Mouse (Mus musculus) macrophage (primary cell): ENCODE measurements around the gene Paqr8. TPM values are rescaled to one million over a fixed set of nuclear protein-coding genes. Genes with fewer than 3 reads are reported as not detected.

Experiments
- H3K27ac ChIP-seq: fragments of 350-480 bp; formaldehyde crosslinking; 2 replicates; pipeline ENCODE4 v1.9.0; 2021
- H3K36me3 ChIP-seq: fragments of 350-480 bp; formaldehyde crosslinking; 2 replicates; pipeline ENCODE4 v1.9.0; 2021; ENCODE audit errors: inconsistent target
- H3K4me3 ChIP-seq: fragments of 350-480 bp; formaldehyde crosslinking; 2 replicates; pipeline ENCODE4 v1.9.0; 2021; ENCODE audit errors: inconsistent target
- H3K79me2 ChIP-seq: fragments of 350-480 bp; formaldehyde crosslinking; 2 replicates; pipeline ENCODE4 v1.9.0; 2021; ENCODE audit errors: inconsistent target
- WGBS: methylation state at CpG from one replicate; pipeline ENCODE4 v1.1.7; 2026; ENCODE audit warnings: inconsistent platforms; ENCODE audit not compliant: missing documents; 5-methylcytosine and 5-hydroxymethylcytosine counted together
- polyA plus RNA-seq: library from polyadenylated mRNA; stranded (reverse); fragments of 250-400 nt; gene quantifications from 3 replicates; pipeline ENCODE4 v1.2.4, GENCODE M21; 2018; ENCODE audit warnings: inconsistent platforms
- total RNA-seq, 78 experiments: library from RNA; depleted of rRNA; stranded (reverse); fragments of 250-400 nt; gene quantifications; 1 replicate in 9 of 78; 2 replicates in 24 of 78; 3 replicates in 43 of 78; 4 replicates in 2 of 78; pipeline ENCODE4 v1.2.4; 2018; ENCODE audit warnings: inconsistent platforms in 56 of 78

Paqr8 gene
- total RNA-seq (2018; cell fraction: chromatin; rRNA removed), result under 1 TPM in 16 of 26 experiments, not detected in 10; 0.12 to 0.56 (median 0.24) TPM
- total RNA-seq (2018; cell fraction: cytosol; rRNA removed), result under 1 TPM; 0.07 to 0.35 (median 0.17) TPM
- total RNA-seq (2018; cell fraction: nucleus; rRNA removed), result under 1 TPM in 22 of 26 experiments, not detected in 4; 0.10 to 0.40 (median 0.19) TPM
- polyA plus RNA-seq, result 0.11 to 0.14 TPM (median 0.14 TPM) in 3 replicates

GRCm38 (mm10) chr1:20890404-20890921 is at the start of gene Paqr8:
TSS of gene Paqr8 (plus strand) at chr1:20890606.
- Histone ChIP-seq H3K27ac (no peak within 1 kb of the TSS), H3K4me3 (peak within 1 kb of the TSS; percentile 51), H3K79me2 (no peaks in the 10 kb centered on the region), H3K36me3 (no peaks in the 10 kb centered on the region)
- WGBS, result under 1% methylated on average over 37 of the region's 37 CpGs

- 89% methylated on average over 7 of the region's 7 CpGs for whole genome bisulfite sequencing
- Histone ChIP-seq H3K79me2 (no peaks in the 10 kb centered on the region), H3K36me3 (no peaks in the 10 kb centered on the region), H3K27ac (no peak overlapping the region), H3K4me3 (no peak overlapping the region)
Measured at GRCm38 (mm10) chr1:20856924-20857902, 33.2 kb upstream of the Paqr8 start.

GRCm38 (mm10) chr1:20860775-20861174 is 29.6 kb upstream of the Paqr8 start:
- no peaks in the 10 kb centered on the region for H3K36me3 ChIP-seq

GRCm38 (mm10) chr1:20861865-20862264 is 28.5 kb upstream of the Paqr8 start:
- H3K36me3 ChIP-seq, result no peaks in the 10 kb centered on the region
- H3K27ac ChIP-seq, result no peak overlapping the region
- 98% methylated on average over 3 of the region's 3 CpGs for WGBS
- no peak overlapping the region for H3K4me3 ChIP-seq
- no peaks in the 10 kb centered on the region for H3K79me2 ChIP-seq

More at GRCm38 (mm10) chr1:20860775-20861174, 29.6 kb upstream of the Paqr8 start:
- Histone ChIP-seq H3K4me3 (no peak overlapping the region), H3K27ac (no peak overlapping the region), H3K79me2 (no peaks in the 10 kb centered on the region)
- 80% methylated on average over 3 of the region's 3 CpGs for WGBS

GRCm38 (mm10) chr1:20863452-20864172 is 26.8 kb upstream of the Paqr8 start:
- no peaks in the 10 kb centered on the region for H3K79me2 ChIP-seq
- H3K36me3 ChIP-seq, result no peaks in the 10 kb centered on the region
- H3K4me3 ChIP-seq, result no peak overlapping the region
- WGBS, result 85% methylated on average over 5 of the region's 5 CpGs
- no peak overlapping the region for H3K27ac ChIP-seq

- H3K4me3 ChIP-seq, result no peak overlapping the region
- H3K27ac ChIP-seq, result no peak overlapping the region
- 89% methylated on average over 8 of the region's 8 CpGs for WGBS
- no peaks in the 10 kb centered on the region for H3K79me2 ChIP-seq
- H3K36me3 ChIP-seq, result no peaks in the 10 kb centered on the region
Measured at GRCm38 (mm10) chr1:20867241-20867902, 23.0 kb upstream of the Paqr8 start.

GRCm38 (mm10) chr1:20868036-20868435 is 22.4 kb upstream of the Paqr8 start:
- no peaks in the 10 kb centered on the region for H3K79me2 ChIP-seq
- H3K27ac ChIP-seq, result no peak overlapping the region
- no peaks in the 10 kb centered on the region for H3K36me3 ChIP-seq
- 85% methylated on average over 9 of the region's 9 CpGs for WGBS
- no peak overlapping the region for H3K4me3 ChIP-seq

- Histone ChIP-seq H3K4me3 (no peak overlapping the region), H3K36me3 (no peaks in the 10 kb centered on the region), H3K79me2 (no peaks in the 10 kb centered on the region), H3K27ac (no peak overlapping the region)
- 82% methylated on average over 2 of the region's 2 CpGs for WGBS
Measured at GRCm38 (mm10) chr1:20870887-20871286, 19.5 kb upstream of the Paqr8 start.

GRCm38 (mm10) chr1:20872496-20872895 is 17.9 kb upstream of the Paqr8 start:
- H3K27ac ChIP-seq, result no peak overlapping the region
- no peak overlapping the region for H3K4me3 ChIP-seq
- WGBS, result 88% methylated on average over 5 of the region's 5 CpGs
- H3K79me2 ChIP-seq, result no peaks in the 10 kb centered on the region
- no peaks in the 10 kb centered on the region for H3K36me3 ChIP-seq

GRCm38 (mm10) chr1:20874061-20874460 is 16.3 kb upstream of the Paqr8 start:
- 96% methylated on average over 6 of the region's 6 CpGs for WGBS
- no peaks in the 10 kb centered on the region for H3K79me2 ChIP-seq
- H3K4me3 ChIP-seq, result no peak overlapping the region

GRCm38 (mm10) chr1:20877355-20877754 is 13.1 kb upstream of the Paqr8 start:
- Histone ChIP-seq H3K79me2 (no peaks in the 10 kb centered on the region), H3K4me3 (no peak overlapping the region), H3K36me3 (no peaks in the 10 kb centered on the region), H3K27ac (no peak overlapping the region)

More at GRCm38 (mm10) chr1:20874061-20874460, 16.3 kb upstream of the Paqr8 start:
- H3K27ac ChIP-seq, result no peak overlapping the region
- H3K36me3 ChIP-seq, result no peaks in the 10 kb centered on the region

GRCm38 (mm10) chr1:20879361-20879760 is 11.0 kb upstream of the Paqr8 start:
- WGBS, result 93% methylated on average over 4 of the region's 4 CpGs
- no peaks in the 10 kb centered on the region for H3K79me2 ChIP-seq
- no peak overlapping the region for H3K27ac ChIP-seq
- H3K36me3 ChIP-seq, result no peaks in the 10 kb centered on the region
- H3K4me3 ChIP-seq, result no peak overlapping the region

- no peaks in the 10 kb centered on the region for H3K79me2 ChIP-seq
- H3K36me3 ChIP-seq, result no peaks in the 10 kb centered on the region
- no peak overlapping the region for H3K27ac ChIP-seq
- no peak overlapping the region for H3K4me3 ChIP-seq
- WGBS, result 92% methylated on average over 4 of the region's 4 CpGs
Measured at GRCm38 (mm10) chr1:20883079-20883478, 7.3 kb upstream of the Paqr8 start.
